Mouse (Mus musculus) adrenal gland, postnatal 14 days (tissue): ENCODE data around the gene Prss38. TPM values are rescaled to one million over a fixed set of nuclear protein-coding genes. Genes with fewer than 3 reads are reported as not detected.

Experiments used
- microRNA-seq, 2 experiments: library from miRNA; unstranded; fragments of <30 nt; microRNA quantifications; one replicate each; pipeline ENCODE4 v1.2.0; 2021
- total RNA-seq: library from RNA; stranded (reverse); gene quantifications from 2 replicates; pipeline ENCODE4 v1.2.3, GENCODE M21; 2021

Gene Prss38
- total RNA-seq, 1 experiment from 2014 or later = not detected

Small RNA genes within 50 kb of the gene (microRNA-seq; reads per million reads assigned to microRNA genes)
- 0 reads per million in 2 experiments for gene Gm24756

Other genes with a start within 250 kb of the Prss38 start
- 0.98 and 1.1 TPM in 2 replicates for gene Obscn, start 239.3 kb downstream of the Prss38 start, total RNA-seq
- 18.3 and 19.4 TPM in 2 replicates for gene Iba57, start 211.9 kb downstream of the Prss38 start, total RNA-seq
- gene Gjc2, start 192.4 kb downstream of the Prss38 start, total RNA-seq = 0.30 and 0.56 TPM in 2 replicates
- gene Guk1, start 183.4 kb downstream of the Prss38 start, total RNA-seq = 69.1 and 71.8 TPM in 2 replicates
- gene Mrpl55, start 173.2 kb downstream of the Prss38 start, total RNA-seq = 68.3 and 69.2 TPM in 2 replicates
- 27.1 and 29.1 TPM in 2 replicates for gene 2310033P09Rik, start 167.3 kb downstream of the Prss38 start, total RNA-seq
- gene Arf1, start 147.4 kb downstream of the Prss38 start, total RNA-seq = 354 and 382 TPM in 2 replicates
- not detected in 2 replicates for gene Wnt3a, start 84.9 kb downstream of the Prss38 start, total RNA-seq
- gene Wnt9a, start 68.7 kb downstream of the Prss38 start, total RNA-seq = 0.98 and 1.1 TPM in 2 replicates
- 7.9 and 9.5 TPM in 2 replicates for gene Jmjd4, start 74.4 kb upstream of the Prss38 start, total RNA-seq
- gene Snap47, start 75.5 kb upstream of the Prss38 start, total RNA-seq = 59.3 and 60.9 TPM in 2 replicates
- gene Zfp867, start 96.8 kb upstream of the Prss38 start, total RNA-seq = 4.2 and 4.7 TPM in 2 replicates
- 19.9 and 22.8 TPM in 2 replicates for gene Zkscan17, start 151.1 kb upstream of the Prss38 start, total RNA-seq
- gene Nlrp3, start 165.9 kb upstream of the Prss38 start, total RNA-seq = 0.56 and 0.64 TPM in 2 replicates
- gene Olfr222, start 200.6 kb upstream of the Prss38 start, total RNA-seq = not detected in 2 replicates
- not detected in 2 replicates for gene Olfr223, start 217.6 kb upstream of the Prss38 start, total RNA-seq